Mouse (Mus musculus): ENCODE data around the gene Gps1.
"Not testable (repeated sequence)": the region's sequence is repeated elsewhere in the genome, so short reads cannot be mapped to it uniquely, and the experiment has no call there.

The Gps1 gene

GRCm38 (mm10) chr11:120785145-120785544 lies 1.1 kb downstream of the Gps1 start:
- no peak for DNase-seq (ENCODE audit: low read depth, low spot score)

GRCm38 (mm10) chr11:120788460-120788859 lies 4.4 kb downstream of the Gps1 start:
- DNase-seq (ENCODE audit: low read depth, low spot score): not testable (repeated sequence)

DNA sequence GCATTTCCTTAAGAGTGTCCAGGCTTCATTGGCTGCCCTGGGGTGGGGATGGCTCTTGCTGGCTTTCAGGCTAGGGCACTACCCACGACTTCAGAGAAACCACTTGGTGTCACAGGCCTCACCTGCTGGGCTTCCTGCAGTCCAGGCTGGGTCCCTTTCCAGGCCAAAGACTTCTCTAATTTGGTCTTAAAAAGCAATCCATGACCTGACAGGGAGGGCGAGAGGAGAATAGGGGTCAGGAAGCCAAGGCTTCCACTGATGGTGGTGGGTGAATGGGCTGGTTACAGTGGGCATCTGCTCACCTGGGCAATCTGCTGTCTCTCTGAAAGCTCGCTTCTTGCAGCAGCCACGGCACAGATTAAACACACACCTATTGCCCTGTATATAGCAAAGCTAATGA lies 5.3 kb downstream of the Gps1 start:
- no peak for DNase-seq (ENCODE audit: low read depth, low spot score)

- DNase-seq (ENCODE audit: low read depth, low spot score): no peak
Measured at GRCm38 (mm10) chr11:120789810-120790209, 5.7 kb downstream of the Gps1 start.

DNA sequence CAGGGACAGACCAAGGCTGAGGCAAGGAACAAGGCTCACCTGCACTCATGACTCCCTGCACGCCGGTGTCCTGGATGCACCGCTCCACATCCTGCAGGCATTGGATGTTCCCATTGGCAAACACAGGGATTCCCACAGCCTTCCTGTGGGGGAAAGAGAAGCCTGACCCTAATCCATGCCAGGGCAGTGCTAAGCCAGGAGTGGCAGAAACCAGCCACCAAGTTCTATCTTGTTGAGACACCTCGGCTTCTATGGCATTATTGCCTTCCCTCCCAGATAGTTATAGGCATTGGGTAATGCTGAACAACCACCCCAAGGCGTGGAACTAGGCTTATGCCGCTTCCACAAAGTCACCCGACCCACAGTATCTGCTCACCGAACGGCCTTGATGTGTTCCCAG lies 8.6 kb downstream of the Gps1 start:
- no peak for DNase-seq (ENCODE audit: low read depth, low spot score)

DNA sequence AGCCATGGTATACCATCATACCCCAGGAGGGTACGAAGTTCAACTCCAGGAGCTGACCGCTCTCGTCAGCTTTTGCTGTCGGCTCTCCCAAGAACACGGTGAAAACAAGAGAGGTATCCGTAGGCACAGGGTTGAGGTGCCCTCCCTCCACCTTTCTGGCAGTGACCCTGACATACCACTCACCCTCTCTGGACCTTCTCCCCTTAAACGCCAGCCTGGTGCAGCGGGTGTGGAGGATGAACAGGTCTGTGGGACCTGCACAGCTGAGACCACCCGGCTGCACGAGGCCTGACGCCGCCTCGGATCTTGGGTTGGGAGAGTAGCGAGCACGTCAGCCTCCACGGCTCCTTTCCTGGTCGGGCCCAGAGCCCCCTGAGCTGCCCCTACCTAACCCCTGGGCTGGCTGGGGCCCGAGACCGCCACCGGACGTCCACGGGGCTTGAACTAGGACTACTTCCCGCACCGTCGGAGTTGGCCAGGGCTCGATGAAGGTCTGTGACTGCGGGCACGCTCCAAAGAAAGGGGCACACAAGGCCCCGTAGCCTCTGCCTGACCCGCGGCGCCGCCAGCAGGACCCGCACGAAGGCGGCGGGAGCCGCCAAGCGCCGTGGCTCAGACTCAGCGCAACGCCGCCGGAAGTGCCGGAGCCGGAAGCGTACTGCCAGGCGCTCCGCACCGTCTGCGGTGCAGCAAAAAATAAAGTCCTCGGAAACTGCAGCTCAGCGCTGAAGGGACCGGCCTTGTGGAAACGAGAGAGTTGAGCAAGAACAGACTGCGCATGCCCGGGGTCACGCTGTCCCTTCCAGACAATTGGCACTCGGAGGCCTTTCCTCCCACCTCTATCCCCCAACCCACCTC lies 11.9 kb downstream of the Gps1 start, which contains the start of gene Dus1l:
Gene Dus1l, minus strand, starts transcription at position 648 of the 858 bp plus-strand sequence.
- DNase-seq (ENCODE audit: low read depth, low spot score): peak; percentile 99

GRCm38 (mm10) chr11:120796614-120796946 lies 12.5 kb downstream of the Gps1 start:
- no peak for DNase-seq (ENCODE audit: low read depth, low spot score)

GRCm38 (mm10) chr11:120798244-120798643 lies 14.2 kb downstream of the Gps1 start:
- no peak for DNase-seq (ENCODE audit: low read depth, low spot score)

DNA sequence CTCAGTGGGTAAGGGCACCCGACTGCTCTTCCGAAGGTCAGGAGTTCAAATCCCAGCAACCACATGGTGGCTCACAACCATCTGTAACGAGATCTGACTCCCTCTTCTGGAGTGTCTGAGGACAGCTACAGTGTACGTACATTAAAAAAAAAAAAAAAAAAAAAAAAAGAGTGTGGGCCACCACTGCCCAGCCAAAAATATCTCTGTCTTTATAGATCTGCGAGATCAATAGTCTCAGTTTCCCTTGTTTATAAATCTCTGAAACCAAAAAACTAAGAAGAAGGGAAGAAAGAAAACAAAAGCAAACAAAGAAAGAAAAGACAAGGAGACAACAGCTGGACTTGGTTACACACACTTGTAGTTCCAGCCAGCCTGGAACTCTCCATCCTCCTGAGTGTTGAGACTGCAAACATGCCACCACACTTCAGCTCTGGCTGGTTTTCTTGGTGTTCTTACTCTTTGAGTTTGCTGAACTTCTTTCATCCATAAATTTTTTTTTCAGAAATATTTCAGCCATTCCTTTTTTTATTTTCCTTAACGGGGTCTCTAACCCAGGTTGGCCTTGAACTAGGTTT lies 15.3 kb downstream of the Gps1 start:
- DNase-seq (ENCODE audit: low read depth, low spot score): no peak

- DNase-seq (ENCODE audit: low read depth, low spot score): peak; percentile 92
Measured at GRCm38 (mm10) chr11:120800061-120800904, 16.2 kb downstream of the Gps1 start.

GRCm38 (mm10) chr11:120804274-120804673 lies 20.2 kb downstream of the Gps1 start:
- no peak for DNase-seq (ENCODE audit: low read depth, low spot score)

DNA sequence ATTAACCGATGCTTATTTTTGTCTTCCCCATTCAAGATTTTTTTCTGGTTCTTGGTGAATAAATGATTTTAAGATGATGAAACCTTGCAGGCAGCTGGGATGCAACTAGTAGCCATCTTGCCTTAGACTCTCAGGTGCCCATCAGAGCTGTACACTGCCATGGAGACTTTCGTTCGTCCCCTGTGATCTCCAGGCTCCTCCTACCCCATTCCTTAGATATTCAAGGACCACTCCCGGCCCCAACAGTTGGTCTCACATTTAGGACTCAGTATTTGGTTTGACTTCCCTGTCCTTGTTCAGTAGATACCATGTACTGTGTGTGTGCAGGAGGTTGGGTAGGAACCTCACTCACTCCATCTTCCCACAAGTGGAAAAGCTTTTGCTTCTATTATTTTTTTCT lies 20.7 kb downstream of the Gps1 start:
- no peak for DNase-seq (ENCODE audit: low read depth, low spot score)

- DNase-seq (ENCODE audit: low read depth, low spot score): no peak
Measured at GRCm38 (mm10) chr11:120805375-120806298, 21.6 kb downstream of the Gps1 start.

DNA sequence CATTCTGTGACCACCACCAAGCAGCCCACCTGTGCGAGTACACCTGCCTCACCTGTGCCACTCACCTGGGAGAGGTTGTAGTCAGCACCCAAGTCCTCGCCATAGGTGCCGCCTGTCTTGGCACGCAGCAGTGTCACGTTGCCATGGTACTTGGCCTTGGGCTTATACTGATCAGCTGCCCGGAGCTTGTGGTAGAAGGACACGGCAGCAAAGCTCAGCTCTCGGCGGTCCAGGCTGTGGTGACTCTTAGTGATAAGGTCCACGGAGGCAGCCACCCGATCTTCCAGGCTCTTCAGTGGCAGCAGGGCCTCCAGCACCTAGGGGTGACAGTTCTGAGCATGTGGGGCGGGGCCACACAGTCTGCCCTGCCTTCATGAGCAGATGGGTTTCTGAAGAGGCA lies 23.9 kb downstream of the Gps1 start:
- no peak for DNase-seq (ENCODE audit: low read depth, low spot score)

GRCm38 (mm10) chr11:120812068-120812467 lies 28.0 kb downstream of the Gps1 start:
- no peak for DNase-seq (ENCODE audit: low read depth, low spot score)

DNA sequence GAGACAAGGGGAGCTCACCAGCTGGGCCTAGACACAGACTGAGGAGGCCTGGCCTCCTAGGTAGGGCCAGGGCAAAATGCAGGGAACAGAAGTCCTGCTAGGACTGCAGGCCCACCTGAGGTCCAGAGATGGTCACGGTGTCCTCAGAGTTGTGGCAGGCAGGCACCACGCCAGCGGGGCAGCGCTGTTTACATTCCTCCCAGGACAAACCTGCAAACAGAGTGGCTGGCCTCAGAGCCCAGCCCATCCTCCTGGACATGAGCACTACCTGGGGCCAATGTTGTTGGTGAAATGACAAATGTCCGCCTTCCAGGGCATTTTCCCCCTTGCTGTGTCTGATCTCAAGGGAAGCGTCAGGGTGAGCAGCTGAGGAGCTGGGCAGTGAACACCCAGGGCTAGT lies 33.3 kb downstream of the Gps1 start:
- DNase-seq (ENCODE audit: low read depth, low spot score): no peak

- no peak for DNase-seq (ENCODE audit: low read depth, low spot score)
Measured at GRCm38 (mm10) chr11:120818251-120818650, 34.2 kb downstream of the Gps1 start.

GRCm38 (mm10) chr11:120819556-120819955 lies 35.5 kb downstream of the Gps1 start:
- DNase-seq (ENCODE audit: low read depth, low spot score): no peak

- no peak for DNase-seq (ENCODE audit: low read depth, low spot score)
Measured at GRCm38 (mm10) chr11:120820546-120820945, 36.5 kb downstream of the Gps1 start.

- no peak for DNase-seq (ENCODE audit: low read depth, low spot score)
Measured at GRCm38 (mm10) chr11:120821076-120821922, 37.2 kb downstream of the Gps1 start.
